Mouse (Mus musculus): ENCODE results near the gene Mucl3.

The Mucl3 gene

DNA sequence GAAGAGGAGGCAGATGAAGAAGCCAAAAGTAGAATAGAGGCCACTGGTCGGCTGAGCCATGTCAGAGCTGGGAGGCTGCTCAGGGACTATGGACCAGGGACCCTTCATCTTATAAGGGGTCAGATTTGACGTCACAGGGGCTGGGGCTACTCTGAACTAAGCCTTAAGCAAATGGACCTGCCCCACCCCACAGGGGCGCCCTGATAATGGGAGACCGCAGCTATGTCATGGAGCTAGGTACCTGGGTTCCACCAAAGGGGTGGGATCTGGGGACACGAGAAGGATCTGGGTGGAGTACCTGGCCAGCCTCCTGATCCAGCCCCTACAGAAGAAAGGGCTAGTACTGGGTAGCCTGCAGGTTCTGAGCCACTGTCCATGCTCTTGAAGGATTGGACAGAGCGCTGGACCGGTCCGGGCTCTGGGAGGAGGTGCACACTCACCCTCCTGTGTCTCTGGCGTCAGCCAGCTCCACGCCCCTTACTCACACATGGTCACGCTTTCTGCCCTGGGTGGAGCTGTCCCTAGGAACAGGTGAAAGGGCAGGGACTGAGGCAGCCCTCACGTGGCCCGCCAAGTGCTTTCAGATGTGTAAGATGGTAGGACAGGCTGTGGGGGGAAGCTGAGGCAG, at the start of gene Mucl3:
Gene Mucl3 (minus strand): TSS at position 87 of the 628 bp plus-strand sequence.
- no peak for DNase-seq

DNA sequence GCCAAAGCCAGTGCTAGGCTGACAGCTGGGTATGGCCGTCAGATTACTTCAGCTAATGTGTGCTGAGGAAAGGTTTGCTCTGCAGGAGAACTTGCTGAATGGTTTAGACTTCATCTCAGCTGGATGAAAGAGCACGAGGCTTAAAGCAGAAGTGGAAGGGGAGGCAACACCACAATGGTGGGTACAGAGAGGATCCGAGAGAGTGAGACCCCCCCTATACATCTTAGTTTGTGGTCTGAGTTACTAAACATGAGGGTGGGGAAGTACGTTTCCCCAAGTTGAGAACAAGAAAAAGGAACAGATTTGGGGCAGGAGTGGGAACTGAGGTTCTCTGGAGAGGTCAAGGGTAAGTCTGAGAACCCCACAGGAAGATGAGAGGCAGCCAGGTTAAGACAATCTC, 48.9 kb upstream of the Mucl3 start:
- no peak for DNase-seq

DNA sequence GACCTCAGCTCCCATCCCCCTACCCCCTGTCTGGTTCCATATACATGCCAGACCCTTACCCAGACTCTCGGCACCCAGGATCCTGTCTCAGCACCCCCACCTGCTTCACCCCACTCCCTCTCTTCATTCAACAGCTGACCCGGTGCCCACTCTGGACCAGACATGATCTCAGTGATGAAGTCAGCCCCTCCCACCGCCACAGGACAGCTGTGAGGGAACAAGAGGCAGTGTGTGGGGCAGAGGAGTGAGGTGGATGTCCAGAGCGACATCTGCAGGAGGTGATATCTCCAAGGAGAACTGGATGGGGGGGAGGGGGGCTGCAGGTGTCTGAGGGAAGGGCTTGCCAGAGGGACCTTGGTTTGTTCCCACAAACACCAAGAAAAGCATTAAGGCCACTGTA, 48.3 kb upstream of the Mucl3 start:
- peak in 1 of 2 experiments; percentile 27 for DNase-seq

DNA sequence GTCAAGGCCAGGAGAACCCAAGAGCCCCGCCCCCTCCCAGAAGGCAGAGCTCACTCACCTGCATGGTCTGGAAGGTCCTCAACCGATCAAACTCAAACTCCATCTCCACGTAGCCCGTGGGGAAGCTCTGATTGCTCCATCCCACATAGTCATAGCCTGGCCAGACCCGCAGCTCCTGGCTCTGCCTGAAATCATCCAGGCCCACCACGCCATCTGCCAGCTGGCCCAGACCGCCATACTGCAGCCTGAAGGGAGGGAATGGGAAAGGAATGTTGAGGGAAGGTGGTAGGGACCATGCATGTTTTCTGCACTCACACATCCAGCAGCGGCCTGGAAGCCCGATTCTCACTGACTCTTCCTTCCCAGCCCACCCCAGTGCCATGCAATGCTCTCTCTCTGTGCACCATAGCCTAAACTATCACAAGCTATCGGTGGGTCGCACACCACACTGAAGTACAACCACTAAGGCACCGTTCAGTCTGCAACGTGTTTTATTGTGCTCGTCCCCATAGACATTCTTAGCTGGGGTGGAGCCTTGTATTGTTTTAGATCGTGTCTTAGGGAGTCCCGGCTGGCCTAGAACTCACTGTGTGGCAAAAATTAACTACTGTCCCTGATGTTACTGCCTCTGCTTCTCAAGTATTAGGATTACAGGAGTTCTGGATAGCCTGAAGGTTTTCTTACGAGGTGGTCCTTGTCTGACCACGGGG, 46.6 kb upstream of the Mucl3 start:
- peak; percentile 52 to 59 for DNase-seq

DNA sequence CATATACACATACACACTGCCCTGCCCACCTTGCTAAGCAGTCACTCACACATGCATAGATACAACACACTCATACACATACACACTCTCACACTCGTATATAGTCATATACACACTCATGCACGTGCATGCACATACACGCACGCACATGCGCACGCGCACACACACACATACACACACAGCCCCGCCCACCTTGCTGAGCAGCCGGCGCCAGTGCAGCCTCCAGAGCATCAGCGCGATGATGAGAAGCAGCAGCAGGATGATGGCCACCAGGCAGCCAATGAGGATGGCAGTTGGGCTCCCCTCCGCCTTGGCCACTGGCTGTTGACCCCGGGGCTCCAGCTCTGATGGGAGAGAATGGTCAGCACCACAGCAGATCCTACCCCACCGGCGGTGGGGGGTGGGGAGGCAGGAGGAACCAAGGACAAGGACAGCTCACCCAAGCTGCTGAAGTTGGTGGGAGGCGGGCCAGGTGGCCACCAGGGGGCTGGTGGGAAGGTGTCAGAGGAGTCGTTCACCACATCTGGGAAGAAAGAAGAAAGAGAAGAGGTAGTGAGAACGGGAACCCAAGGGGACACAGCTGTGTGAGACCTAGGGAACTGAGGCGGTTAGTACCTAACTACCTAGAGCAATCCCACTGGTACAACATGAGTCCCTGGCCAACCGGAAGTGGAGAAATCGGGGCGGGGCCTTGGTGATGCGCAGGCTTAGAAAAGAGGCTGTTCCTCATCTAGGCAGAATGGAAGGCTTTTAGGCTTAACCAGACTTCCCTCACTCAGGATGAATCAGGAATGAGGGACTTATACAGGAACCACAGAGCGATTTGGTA, 45.1 kb upstream of the Mucl3 start:
- DNase-seq: no peak

DNA sequence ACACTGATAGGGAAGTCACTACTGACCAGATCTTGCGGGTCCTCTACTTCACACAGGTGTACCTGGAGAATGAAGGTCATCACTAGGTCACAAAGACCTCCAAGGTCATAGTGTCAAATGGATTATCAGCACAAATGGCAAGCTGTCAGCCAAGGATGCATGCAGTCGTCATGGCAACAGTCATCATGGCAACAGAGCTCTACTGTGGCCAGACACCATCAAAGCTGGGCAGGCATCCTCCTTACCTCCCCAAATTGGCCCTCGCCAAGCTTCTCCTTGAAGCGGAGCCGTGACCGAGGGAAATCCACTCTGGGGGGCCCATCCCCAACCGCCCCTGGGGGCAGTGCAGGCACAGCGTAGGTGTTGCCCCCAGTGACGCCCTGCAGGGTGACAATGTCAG, 41.6 kb upstream of the Mucl3 start:
- DNase-seq: peak in 1 of 2 experiments; percentile 51

DNA sequence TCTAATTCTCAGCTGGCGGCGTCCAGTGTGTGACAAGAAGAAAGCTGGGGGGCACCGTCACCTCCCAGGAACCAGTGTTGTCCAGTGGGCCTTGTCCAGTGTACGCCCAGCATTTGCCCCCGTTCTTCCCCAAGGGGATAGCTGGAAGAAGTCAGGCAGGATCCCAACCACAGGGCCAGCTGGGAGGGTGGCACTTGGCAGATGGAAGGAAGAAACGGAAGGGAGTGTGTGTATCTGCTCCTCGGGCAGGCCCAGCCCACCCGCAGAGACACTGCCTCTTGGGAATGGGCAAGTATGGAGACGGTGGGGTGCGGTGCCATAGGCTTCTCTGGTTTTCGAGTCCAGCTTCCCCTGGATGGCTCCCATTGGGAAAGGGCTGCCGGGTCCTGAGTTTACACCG, 38.5 kb upstream of the Mucl3 start:
- no peak for DNase-seq

DNA sequence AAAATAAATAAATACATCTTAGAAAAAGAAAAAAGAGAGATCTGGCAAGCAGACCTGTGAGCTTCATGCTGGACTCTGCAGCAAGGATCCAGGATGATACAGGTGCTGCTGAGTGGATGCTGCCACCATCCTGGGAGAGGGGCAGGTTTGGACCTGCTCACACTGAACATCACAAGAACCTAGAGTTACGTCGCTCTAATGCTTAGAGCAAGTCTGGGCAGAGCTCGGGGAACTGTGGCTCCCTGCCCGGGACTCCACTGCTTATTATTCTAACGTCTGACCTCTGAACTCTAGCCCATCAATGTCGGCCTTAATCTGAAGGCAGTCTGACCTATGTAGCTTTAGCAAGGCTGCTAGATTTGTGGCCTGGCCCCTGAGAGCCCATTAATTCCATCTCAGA, 37.1 kb upstream of the Mucl3 start:
- DNase-seq: no peak

DNA sequence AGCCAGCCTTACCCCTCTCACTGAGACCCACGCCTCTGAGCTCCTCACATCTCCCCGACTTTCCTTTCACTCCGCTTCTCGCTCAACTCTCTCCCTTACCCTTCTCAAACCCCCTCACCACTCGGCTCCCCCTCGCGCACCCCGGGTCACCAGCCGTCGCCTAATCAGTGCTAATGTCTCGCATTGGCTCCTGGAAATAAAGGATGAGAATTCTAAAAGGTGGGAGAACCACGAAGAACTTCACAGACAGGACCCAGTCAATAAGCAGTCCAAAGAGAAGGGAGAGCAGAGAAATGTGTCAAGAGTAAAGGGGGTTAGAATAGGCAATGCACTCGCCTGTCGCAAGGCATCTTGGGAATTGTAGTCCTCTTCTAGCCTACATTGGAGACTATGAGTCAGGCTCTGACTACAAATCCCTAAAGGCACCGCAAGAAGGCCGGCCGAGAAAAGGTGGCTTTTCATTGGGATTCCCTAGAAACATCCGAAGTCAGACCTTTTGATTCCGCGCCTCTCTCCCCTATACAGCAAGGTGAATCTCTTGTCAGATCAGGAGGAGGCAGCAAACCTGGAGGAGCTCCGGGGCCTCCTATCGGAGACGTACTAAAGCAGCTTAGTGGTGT, 30.0 kb upstream of the Mucl3 start, which contains the start of gene Gtf2h4:
Gene Gtf2h4 (minus strand): TSS at position 324 of the 620 bp plus-strand sequence.
- DNase-seq: peak; percentile 93 to 96

DNA sequence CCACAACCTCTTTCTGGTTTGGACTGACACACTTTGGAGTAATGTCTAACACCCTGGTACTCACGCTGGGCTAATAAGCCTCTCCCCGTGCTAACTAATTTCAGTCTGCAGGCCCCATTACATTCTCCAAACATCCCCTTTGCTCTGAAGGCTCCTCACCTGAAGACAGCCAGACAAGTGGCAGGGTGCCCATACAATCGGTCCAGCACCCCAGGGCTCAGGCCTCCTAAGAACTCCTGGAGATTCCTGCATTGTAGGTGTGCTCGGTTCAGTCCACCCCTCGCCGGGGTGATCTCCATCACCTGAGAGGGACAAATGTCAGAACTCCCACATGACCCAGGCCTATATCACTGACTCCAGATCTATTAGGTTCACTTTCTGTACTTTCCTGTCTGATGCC, 29.0 kb upstream of the Mucl3 start:
- no peak for DNase-seq

DNA sequence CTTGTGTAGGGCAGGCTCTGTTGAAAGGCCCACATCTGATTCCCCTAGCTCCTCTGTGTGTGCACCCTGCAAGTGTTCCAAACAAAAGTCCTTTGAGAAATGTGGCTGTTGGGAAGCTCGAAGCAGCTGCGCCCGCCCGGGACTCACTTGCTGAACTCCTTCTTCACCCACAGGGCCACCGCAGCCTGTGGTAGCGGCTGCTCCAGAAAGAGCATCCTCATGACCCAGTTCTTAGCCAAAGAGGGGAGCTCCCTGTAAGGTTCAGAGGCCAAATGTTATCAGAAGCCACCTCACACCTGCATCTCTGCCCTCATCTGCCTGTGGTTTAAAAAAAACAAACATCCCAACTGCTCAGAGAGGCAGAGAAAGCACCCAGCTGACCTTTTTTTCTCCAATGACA, 28.4 kb upstream of the Mucl3 start:
- no peak for DNase-seq

DNA sequence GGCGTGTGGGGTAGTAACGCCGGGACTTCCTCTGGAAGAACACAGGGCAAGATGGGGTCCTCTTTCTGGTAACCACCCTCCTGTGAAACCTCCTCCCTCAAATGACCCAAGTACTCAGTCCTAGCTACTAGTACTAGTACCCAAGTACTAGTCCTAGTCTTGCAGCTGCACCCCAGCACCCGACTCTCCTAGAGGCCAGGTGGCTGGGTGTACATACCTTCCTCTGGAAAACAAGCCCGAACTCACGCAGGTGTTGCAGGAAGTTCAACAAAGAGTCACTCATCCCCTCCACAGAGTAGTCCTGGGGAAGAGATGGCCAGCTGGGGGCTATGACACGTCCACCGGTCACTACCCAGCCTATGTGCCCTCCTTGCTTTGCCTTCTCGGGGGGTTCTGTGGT, 26.2 kb upstream of the Mucl3 start:
- no peak for DNase-seq

DNA sequence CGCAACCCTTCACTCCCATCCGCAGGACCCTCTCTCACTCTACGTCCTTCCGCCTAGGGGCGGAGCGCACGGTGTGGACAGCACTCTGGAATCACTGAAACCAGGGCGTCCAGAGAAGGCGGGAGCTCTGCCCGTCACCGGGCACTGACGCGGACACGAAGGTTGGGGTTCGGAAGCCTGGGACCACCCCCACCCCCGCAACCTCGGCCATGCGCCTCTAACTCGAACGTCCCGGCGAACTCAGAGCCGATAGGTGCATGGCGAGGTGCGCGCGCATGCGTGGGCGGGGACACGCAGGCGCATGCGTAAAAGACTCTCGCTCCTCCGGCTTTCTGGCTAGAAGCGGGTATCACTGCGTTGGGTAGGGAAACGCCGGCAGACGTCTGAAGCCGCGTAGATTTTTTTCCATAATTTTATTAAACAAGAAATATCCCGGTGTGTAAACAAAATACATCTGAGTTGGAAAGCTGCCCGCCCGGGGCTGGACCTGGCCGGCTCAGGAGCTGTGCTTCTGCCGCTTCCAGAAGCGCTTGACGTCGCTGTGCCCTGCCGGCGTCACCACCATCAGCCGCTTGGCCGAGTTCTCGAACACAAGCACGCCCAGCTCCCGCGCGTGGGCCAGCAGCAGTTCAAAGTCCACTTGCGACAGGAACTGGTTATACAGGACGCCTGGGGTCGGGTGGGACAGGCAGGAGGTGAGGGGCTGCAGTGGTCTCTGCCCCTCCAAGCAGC, 24.0 kb upstream of the Mucl3 start, which contains the start of gene Vars2:
Gene Vars2 (minus strand): TSS at position 259 of the 732 bp plus-strand sequence.
- DNase-seq: peak; percentile 98 to 99

DNA sequence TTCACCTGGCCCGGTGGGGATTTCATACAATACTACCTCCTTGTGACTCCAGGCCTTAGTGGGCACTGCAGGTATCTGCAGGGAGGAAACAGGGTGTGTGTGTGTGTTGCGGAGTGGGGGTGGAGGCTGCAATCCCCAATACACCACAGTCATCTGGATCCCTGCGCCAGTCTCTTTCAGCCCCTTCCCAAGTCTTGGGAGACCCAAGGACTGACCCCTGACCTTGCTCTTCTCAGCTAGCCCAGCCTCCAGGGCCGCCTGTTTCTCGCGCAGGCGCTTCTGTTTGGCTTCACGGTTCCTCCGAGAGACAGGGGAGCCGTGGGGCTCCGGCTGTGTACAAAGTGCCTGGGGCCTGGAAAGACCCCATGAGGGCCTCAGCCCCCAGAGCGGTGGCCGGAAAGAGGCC, 23.4 kb upstream of the Mucl3 start:
- peak in 1 of 2 experiments; percentile 57 for DNase-seq

DNA sequence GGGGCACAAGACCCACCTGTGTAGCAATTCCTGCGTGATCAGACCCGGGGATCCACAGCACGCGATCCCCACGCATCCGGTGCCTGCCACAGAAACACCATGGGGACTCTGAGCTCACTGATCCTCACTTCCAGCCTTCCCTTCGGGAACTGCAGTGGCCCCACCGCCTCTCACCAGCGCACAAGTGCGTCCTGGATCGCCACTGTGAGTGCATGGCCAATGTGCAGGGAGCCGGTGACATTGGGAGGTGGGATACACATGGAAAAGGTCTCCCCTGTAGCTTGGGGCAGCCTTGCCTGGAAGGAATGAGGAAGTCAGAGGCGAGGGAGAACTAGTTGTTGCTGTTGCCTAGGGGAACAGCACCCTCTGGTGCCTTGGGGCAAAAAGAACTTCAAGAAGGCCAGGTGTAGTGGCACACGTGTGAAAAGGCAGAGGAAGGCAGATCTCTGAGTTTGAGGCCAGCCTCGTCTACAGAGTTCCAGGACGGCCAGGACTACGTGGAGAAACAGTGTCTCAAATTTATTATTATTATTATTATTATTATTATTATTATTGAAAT, 22.5 kb upstream of the Mucl3 start:
- no peak for DNase-seq

DNA sequence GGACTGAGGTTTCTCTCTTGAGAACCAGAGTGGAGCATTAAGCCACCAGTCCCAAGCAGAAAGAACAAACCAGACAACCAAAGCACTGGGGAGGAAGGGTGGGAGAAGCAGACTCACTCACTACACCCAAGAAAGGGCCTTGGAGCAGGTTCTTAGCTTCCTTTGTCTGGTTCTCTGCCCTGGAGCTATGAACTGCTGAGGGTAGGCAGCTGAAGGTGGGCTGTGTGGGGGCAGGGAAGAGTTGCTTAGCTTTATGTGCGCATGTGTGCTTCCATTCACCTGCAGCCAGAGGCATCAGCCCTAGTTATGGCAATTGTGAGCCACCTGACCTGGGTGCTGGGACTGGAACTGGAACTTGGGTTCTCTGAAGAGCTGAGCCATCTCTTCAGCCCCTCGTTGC, 9.6 kb upstream of the Mucl3 start:
- no peak for DNase-seq

DNA sequence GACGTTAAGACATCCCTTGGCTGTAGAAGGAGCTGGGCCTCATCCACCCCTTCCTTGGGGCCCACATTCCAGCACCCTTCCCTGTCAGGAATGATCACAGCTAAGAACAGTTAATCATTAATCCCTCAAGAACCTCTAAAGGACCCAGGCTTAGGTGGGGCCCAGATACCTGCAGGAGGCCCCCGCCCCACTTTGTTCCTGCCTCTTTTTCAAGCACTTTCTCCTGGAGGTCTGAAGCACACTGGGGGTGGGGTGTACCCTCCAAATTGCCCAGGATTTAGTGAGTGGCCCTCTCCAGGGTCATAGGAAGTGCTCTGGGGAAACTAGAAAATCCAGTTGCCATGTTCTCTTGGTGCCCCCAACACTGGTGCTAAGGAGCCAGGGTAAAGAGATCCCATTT, 5.9 kb upstream of the Mucl3 start:
- no peak for DNase-seq

DNA sequence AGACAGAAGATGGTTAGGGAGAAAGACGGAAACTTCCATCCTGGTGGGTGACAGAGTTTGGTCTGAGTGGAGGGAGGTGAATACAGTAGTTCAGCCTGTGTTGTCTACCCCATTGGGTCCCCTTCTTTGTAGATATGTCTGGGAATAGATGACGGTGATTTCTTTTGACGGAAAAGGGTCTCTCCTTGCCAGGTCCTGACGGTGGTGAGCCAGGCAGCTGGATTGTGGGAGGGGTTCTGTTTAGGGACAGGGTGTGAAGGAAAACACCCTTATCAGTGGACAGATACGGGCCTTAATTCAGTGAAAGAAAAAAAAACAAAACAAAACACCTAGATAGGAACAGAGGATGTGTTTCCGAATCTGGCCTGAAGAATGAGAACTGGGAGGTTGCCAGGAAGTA, 4.1 kb downstream of the Mucl3 start:
- no peak for DNase-seq

DNA sequence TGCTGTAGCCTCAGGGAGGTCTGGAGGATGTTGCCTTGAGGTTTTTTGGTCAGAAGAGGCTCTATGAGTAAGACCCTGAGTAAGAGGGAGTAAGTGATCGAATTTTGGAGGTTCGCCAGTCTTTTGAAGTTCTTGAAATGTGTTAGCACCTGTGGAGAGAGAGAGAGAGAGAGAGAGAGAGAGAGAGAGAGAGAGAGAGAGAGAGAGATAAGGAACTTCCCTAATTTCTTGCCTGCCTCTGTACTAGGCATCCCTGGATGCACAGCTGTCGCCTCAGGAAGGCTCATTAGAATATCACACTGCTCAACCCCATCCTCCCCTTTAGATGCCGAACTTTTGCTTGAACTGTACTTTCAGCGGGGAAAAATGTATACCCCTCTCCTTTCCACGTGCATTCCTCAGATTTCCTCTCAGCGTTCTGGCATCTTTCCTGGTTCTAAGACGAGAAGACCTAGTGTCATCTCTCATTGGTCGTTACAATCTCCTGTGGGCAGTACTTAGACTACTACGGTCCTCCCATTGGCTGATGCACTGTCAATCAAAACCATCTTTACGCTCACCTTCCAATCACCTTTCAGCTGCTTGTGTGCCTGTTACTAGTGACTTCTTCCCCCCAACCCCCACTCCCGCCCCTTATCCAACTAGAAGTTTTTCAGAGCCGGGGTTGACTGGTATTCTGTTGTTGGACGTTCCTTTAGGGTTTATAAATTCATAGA, 4.9 kb downstream of the Mucl3 start:
- DNase-seq: peak; percentile 79 to 82

DNA sequence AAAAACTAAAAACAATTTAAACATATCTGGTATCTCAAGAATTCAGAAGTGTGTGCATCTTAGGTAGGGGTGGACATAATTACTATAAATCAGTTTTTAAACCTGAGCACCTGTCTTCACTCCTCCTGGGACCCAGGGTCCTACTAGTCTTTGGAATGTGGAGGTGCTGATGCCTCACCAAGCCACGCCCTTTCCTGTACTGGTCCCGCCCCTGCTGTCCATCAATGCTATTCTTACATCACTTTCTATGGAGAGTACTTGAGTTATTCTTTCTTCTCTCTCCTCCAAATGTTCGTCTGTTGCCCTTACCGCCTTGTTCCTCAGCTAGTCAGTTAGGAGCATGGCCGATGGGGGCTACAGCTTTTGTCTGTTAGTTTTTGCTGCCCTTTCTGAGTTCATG, 7.1 kb downstream of the Mucl3 start:
- DNase-seq: peak; percentile 50 to 64

DNA sequence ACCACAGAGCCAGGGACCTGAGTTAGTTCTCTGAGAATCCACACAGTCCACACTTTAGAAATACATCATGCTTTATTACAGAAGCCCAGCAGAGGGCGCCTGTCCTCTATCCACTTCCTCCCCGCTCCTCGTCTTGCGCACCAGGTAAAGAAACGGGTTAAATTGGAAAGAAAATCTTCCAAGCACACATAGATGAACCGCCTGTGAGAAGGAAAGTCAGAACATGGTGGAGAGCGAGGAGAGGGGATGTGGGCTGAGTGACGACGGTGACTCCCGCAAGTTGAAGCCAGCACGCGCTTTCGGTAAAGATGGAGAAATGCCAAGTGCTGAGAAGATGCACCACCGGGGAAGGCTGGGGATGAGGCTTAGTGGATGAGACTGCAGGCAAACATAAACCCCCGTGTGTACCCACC, 7.8 kb downstream of the Mucl3 start:
- peak; percentile 89 for DNase-seq
